Mouse (Mus musculus) heart, postnatal 0 days (tissue): Measurements from ENCODE around the gene Gm16503. TPM values are rescaled to one million over a fixed set of nuclear protein-coding genes. Genes with fewer than 3 reads are reported as not detected.
"Not testable (repeated sequence)": the region's sequence is repeated elsewhere in the genome, so short reads cannot be mapped to it uniquely, and the experiment has no call there.

Experiments used
- ATAC-seq: fragments of 200-750 bp; cut with Nextera tagmentation; 2 replicates; pipeline ENCODE4 v1.8.0; 2017; ENCODE audit warnings: low read depth, moderate number of reproducible peaks, moderate library complexity; ENCODE audit not compliant: insufficient read depth
- DNase-seq: peaks from one replicate; pipeline ENCODE4 v3.0.0-alpha.2; 2016; ENCODE audit warnings: low spot score
- H3K27ac ChIP-seq: fragments of 300-500 bp; sonication (generic); 2 replicates; pipeline ENCODE4 v1.5.1; 2014; ENCODE audit warnings: low read depth, mild to moderate bottlenecking
- H3K27me3 ChIP-seq: fragments of 300-500 bp; sonication (generic); 2 replicates; pipeline ENCODE4 v1.6.1; 2014; ENCODE audit warnings: low read length, mixed read lengths; ENCODE audit not compliant: control insufficient read depth, insufficient read depth
- H3K36me3 ChIP-seq: fragments of 300-500 bp; sonication (generic); replicated peaks from 2 replicates; pipeline ENCODE4 v1.6.1; 2014; ENCODE audit warnings: low read length, mixed read lengths; ENCODE audit not compliant: control insufficient read depth, insufficient read depth
- H3K4me1 ChIP-seq: fragments of 300-500 bp; sonication (generic); 2 replicates; pipeline ENCODE4 v1.6.1; 2014; ENCODE audit warnings: antibody characterized with exemption; ENCODE audit not compliant: control insufficient read depth, insufficient read depth
- H3K4me2 ChIP-seq: fragments of 300-500 bp; sonication (generic); 2 replicates; pipeline ENCODE4 v1.6.1; 2014; ENCODE audit warnings: low read depth, mild to moderate bottlenecking, low read length, moderate library complexity
- H3K4me3 ChIP-seq: fragments of 300-500 bp; sonication (generic); 2 replicates; pipeline ENCODE4 v1.5.1; 2014; ENCODE audit warnings: low read depth, low read length
- H3K9ac ChIP-seq: fragments of 300-500 bp; sonication (generic); replicated peaks from 2 replicates; pipeline ENCODE4 v1.6.1; 2014; ENCODE audit warnings: low read depth, low read length, mixed read lengths
- H3K9me3 ChIP-seq: fragments of 300-500 bp; sonication (generic); replicated peaks from 2 replicates; pipeline ENCODE4 v1.6.1; 2016; ENCODE audit warnings: low read length; ENCODE audit not compliant: control insufficient read depth
- CTCF ChIP-seq: IDR thresholded peaks from 2 replicates; pipeline ENCODE4 v1.5.1; 2016; ENCODE audit warnings: antibody characterized with exemption, control low read depth, low read depth
- EP300 ChIP-seq: IDR thresholded peaks from 2 replicates; pipeline ENCODE4 v1.6.1; 2016; ENCODE audit warnings: antibody characterized with exemption, low read depth
- WGBS: fragments of 180-500 bp; shearing (Covaris S2); extraction: QIAGEN DNeasy Blood & Tissue Kit; methylation state at CpG from one replicate; pipeline ENCODE4 v1.1.7; 2014; 5-methylcytosine and 5-hydroxymethylcytosine counted together
- polyA plus RNA-seq: library from polyadenylated mRNA; unstranded; fragments of >200 nt; fragmentation: Nextera tagmentation; extraction: Ambion mirVana; gene quantifications from 2 replicates; pipeline ENCODE4 v1.2.1, GENCODE M21; 2015
- total RNA-seq: library from RNA; depleted of rRNA; stranded (reverse); fragments of >200 nt; gene quantifications from 2 replicates; pipeline ENCODE4 v1.2.3, GENCODE M21; 2014; ENCODE audit warnings: low replicate concordance; rRNA removed

The Gm16503 gene
- total and polyA plus RNA-seq, 2 experiments from 2014 or later, result 0.15 TPM; not detected in 1

- H3K36me3 ChIP-seq, H3K9ac ChIP-seq, ATAC-seq, H3K9me3 ChIP-seq, H3K27ac ChIP-seq, H3K4me3 ChIP-seq, H3K27me3 ChIP-seq, H3K4me1 ChIP-seq, H3K4me2 ChIP-seq: not testable (repeated sequence)
- 41% methylated on average over 1 of the region's 1 CpGs for WGBS
- peak; percentile 36 for DNase-seq
Measured at GRCm38 (mm10) chr4:147559096-147559495, 19.1 kb downstream of the Gm16503 start.

- H3K9me3 ChIP-seq, result peaks cover 13% of the 10 kb centered on the region; the same call in 1 of the 2 replicates
- TF ChIP-seq CTCF, result no peak
- DNase-seq, result no peak
- no peak overlapping the region for H3K4me2 ChIP-seq
- no peak overlapping the region for H3K4me3 ChIP-seq
- no peak overlapping the region for H3K9ac ChIP-seq
- no peak overlapping the region for H3K27ac ChIP-seq
- WGBS, result 54% methylated on average over 6 of the region's 6 CpGs
- no peaks in the 10 kb centered on the region for H3K36me3 ChIP-seq
- H3K4me1 ChIP-seq, result no peaks in the 10 kb centered on the region
- no peak for ATAC-seq
- no peaks in the 10 kb centered on the region for H3K27me3 ChIP-seq
Measured at GRCm38 (mm10) chr4:147565426-147566220, 25.6 kb downstream of the Gm16503 start.

GRCm38 (mm10) chr4:147571156-147571555 lies 31.1 kb downstream of the Gm16503 start:
- DNase-seq, H3K27me3 ChIP-seq, H3K9ac ChIP-seq, H3K36me3 ChIP-seq, H3K4me3 ChIP-seq, H3K4me1 ChIP-seq, ATAC-seq, H3K27ac ChIP-seq, H3K4me2 ChIP-seq: not testable (repeated sequence)
- WGBS, result 68% methylated on average over 8 of the region's 8 CpGs
- H3K9me3 ChIP-seq, result peaks cover 18% of the 10 kb centered on the region

- not testable (repeated sequence) for H3K36me3 ChIP-seq, H3K4me2 ChIP-seq, H3K4me3 ChIP-seq, DNase-seq, ATAC-seq, H3K9ac ChIP-seq, H3K27me3 ChIP-seq, H3K27ac ChIP-seq, H3K4me1 ChIP-seq
- peaks cover 20% of the 10 kb centered on the region for H3K9me3 ChIP-seq
- 79% methylated on average over 4 of the region's 4 CpGs for WGBS
Measured at GRCm38 (mm10) chr4:147579371-147579770, 39.4 kb downstream of the Gm16503 start.

GRCm38 (mm10) chr4:147586511-147587473 lies 46.8 kb downstream of the Gm16503 start:
- DNase-seq (no peak), ATAC-seq (no peak; the same call in 1 of the 2 replicates)
- no peak overlapping the region for H3K4me2 ChIP-seq
- H3K36me3 ChIP-seq, result no peaks in the 10 kb centered on the region
- H3K9me3 ChIP-seq, result peaks cover 40% of the 10 kb centered on the region
- no peaks in the 10 kb centered on the region for H3K27me3 ChIP-seq
- no peak for TF ChIP-seq EP300
- TF ChIP-seq CTCF, result no peak
- no peak overlapping the region for H3K27ac ChIP-seq
- no peak overlapping the region for H3K4me3 ChIP-seq
- WGBS, result 44% methylated on average over 1 of the region's 1 CpGs
- no peak overlapping the region for H3K9ac ChIP-seq
- H3K4me1 ChIP-seq, result no peaks in the 10 kb centered on the region

Other genes starting within 250 kb of the Gm16503 start
- not detected in 2 replicates for gene Zfp988, start 234.5 kb upstream of the Gm16503 start, total RNA-seq
- not detected in 2 replicates for gene Zfp988, start 234.5 kb upstream of the Gm16503 start, polyA plus RNA-seq
- not detected in 2 replicates for gene Zfp978, start 178.9 kb upstream of the Gm16503 start, total RNA-seq
- 0.20 and 0.21 TPM in 2 replicates for gene Zfp978, start 178.9 kb upstream of the Gm16503 start, polyA plus RNA-seq
- not detected in 2 replicates for gene Zfp982, start 47.8 kb upstream of the Gm16503 start, total RNA-seq
- 4.5 and 4.7 TPM in 2 replicates for gene Zfp982, start 47.8 kb upstream of the Gm16503 start, polyA plus RNA-seq
- not detected in 2 replicates for gene Zfp985, start 13.1 kb downstream of the Gm16503 start, total RNA-seq
- gene Zfp985, start 13.1 kb downstream of the Gm16503 start, polyA plus RNA-seq, result 0.08 and 0.14 TPM in 2 replicates
- 0.99 TPM in 1 of 2 replicates, not detected in the other for gene Zfp979, start 102.3 kb downstream of the Gm16503 start, total RNA-seq
- gene Zfp979, start 102.3 kb downstream of the Gm16503 start, polyA plus RNA-seq, result 3.3 and 3.7 TPM in 2 replicates
- not detected in 2 replicates for gene Zfp534, start 162.3 kb downstream of the Gm16503 start, total RNA-seq
- not detected in 2 replicates for gene Zfp534, start 162.3 kb downstream of the Gm16503 start, polyA plus RNA-seq